8 mouse cellular contexts compared by ENCODE assay signal in genomic region chr4:129189542-129190519, GRCm38 (mm10). TPM values are rescaled to one million over a fixed set of nuclear protein-coding genes. Genes with fewer than 3 reads are reported as not detected.
DNase-seq lines count a peak whose midpoint lies in the region; ATAC-seq and TF ChIP-seq lines count a peak whose summit lies in the region.

Gene S100pbp, minus strand, starts transcription at chr4:129189727.
Gene Yars, plus strand, starts transcription at chr4:129189760.

- peak; percentile 92 for ATAC-seq in activated CD4-positive, CD25-positive, alpha-beta regulatory T cell, adult 4 months

- H3K27ac ChIP-seq in cortical plate, adult 2 months (ENCODE audit: insufficient read depth, low read length), result peak within 1 kb of the TSS; percentile 40

- peak; percentile 95 to 96 for DNase-seq in gastrocnemius, adult 8-10 months (ENCODE audit: low spot score in 2 of 2)
- DNase-seq in hindlimb bud, embryonic 11.5 days (ENCODE audit: extremely low spot score, low read depth, low spot score), result peak; percentile 97
- peak; percentile 78 to 95 for DNase-seq in left cerebral cortex, adult 8-10 months (ENCODE audit: low spot score in 2 of 2)
- peak; percentile 98 for DNase-seq in right cerebral cortex, postnatal 10 days (ENCODE audit: low spot score in 2 of 2)
- DNase-seq in urinary bladder, postnatal 25 days (ENCODE audit: low spot score), result peak; percentile 97

- H3K4me1 ChIP-seq in cortical plate, adult 2 months (ENCODE audit: control insufficient read depth, insufficient read depth, low read length), result peaks cover 2% of the 10 kb centered on the region; the same call in 1 of the 2 replicates
- H3K4me1 ChIP-seq in megakaryocyte, embryonic 14.5 days, result peaks cover 54% of the 10 kb centered on the region

- H3K27me3 ChIP-seq in megakaryocyte, embryonic 14.5 days (replicated peaks), result no peaks in the 10 kb centered on the region

- H3K36me3 ChIP-seq in megakaryocyte, embryonic 14.5 days (replicated peaks; ENCODE audit: low read length), result peaks cover 25% of the 10 kb centered on the region

- TF ChIP-seq POLR2A in cortical plate, adult 2 months (IDR thresholded peaks at IDR 0.05; ENCODE audit: extremely low read depth, insufficient read depth, low read length), result peak; percentile 85; the same call in 1 of the 2 replicates

- no peak for TF ChIP-seq CTCF in cortical plate, adult 2 months (IDR thresholded peaks at IDR 0.05; ENCODE audit: extremely low read depth, insufficient read depth, low read length)

- H3K9me3 ChIP-seq in megakaryocyte, embryonic 14.5 days, result no peaks in the 10 kb centered on the region

- peak within 1 kb of the TSS; percentile 67 for H3K4me3 ChIP-seq in cortical plate, adult 2 months (ENCODE audit: insufficient read depth, low read length)
- H3K4me3 ChIP-seq in megakaryocyte, embryonic 14.5 days (replicated peaks), result peak within 1 kb of the TSS; percentile 96

RNA-seq across cellular contexts. Expression of gene S100pbp, which starts in this region (rescaled TPM):
- polyA plus RNA-seq in activated CD4-positive, CD25-positive, alpha-beta regulatory T cell, adult 4 months (2017; shearing (Covaris generic)), result 10 to 100 TPM; 24.4 to 26.3 TPM
- polyA plus RNA-seq in cortical plate, adult 2 months (2012; rRNA removed), result 24.3 and 24.4 TPM in 2 replicates
- total RNA-seq in gastrocnemius, adult 8-10 months (2022), result 1 to 10 TPM; 3.8 to 4.6 (median 4.4) TPM
- total RNA-seq in left cerebral cortex, adult 8-10 months (2022), result 10 to 100 TPM; 44.1 to 52.8 (median 46.3) TPM
- 0.90 and 2.0 TPM in 2 replicates for polyA plus RNA-seq in megakaryocyte, embryonic 14.5 days (2012; ENCODE audit: insufficient read depth, low replicate concordance)

RNA-seq across cellular contexts. Expression of gene Yars, which starts in this region (rescaled TPM):
- 10 to 100 TPM; 26.3 to 28.5 TPM for polyA plus RNA-seq in activated CD4-positive, CD25-positive, alpha-beta regulatory T cell, adult 4 months (2017; shearing (Covaris generic))
- 76.3 and 79.9 TPM in 2 replicates for polyA plus RNA-seq in cortical plate, adult 2 months (2012; rRNA removed)
- total RNA-seq in gastrocnemius, adult 8-10 months (2022), result 10 to 100 TPM; 31.2 to 44.4 (median 35.3) TPM
- 10 to 100 TPM; 90.5 to 98.5 (median 96.4) TPM for total RNA-seq in left cerebral cortex, adult 8-10 months (2022)
- 2.2 and 17.4 TPM in 2 replicates for polyA plus RNA-seq in megakaryocyte, embryonic 14.5 days (2012; ENCODE audit: insufficient read depth, low replicate concordance)

Comparison
In these comparisons a context has a peak if more than half of its experiments do, and no peak if none do; other contexts are left out.
1. Peak in every context shown above with its lines: DNase-seq, ATAC-seq, H3K4me3 ChIP-seq and H3K27ac ChIP-seq.
2. RNA of gene S100pbp (total RNA-seq): 44.1 to 52.8 TPM in left cerebral cortex, adult 8-10 months; 3.8 to 4.6 TPM in gastrocnemius, adult 8-10 months; every median in the first group is over 4 times any median in the second.